Mouse (Mus musculus) c-Kit-positive CD71-positive TER-119-negative erythroid progenitor cells, embryonic 14.5 days (primary cell): ENCODE data around the gene BC107364.
"Not testable (repeated sequence)": the region's sequence is repeated elsewhere in the genome, so short reads cannot be mapped to it uniquely, and the experiment has no call there.

ENCODE experiments used
- DNase-seq: peaks from one replicate; pipeline ENCODE4 v3.0.0-alpha.2; 2013; ENCODE audit warnings: low read depth

Gene BC107364

DNA sequence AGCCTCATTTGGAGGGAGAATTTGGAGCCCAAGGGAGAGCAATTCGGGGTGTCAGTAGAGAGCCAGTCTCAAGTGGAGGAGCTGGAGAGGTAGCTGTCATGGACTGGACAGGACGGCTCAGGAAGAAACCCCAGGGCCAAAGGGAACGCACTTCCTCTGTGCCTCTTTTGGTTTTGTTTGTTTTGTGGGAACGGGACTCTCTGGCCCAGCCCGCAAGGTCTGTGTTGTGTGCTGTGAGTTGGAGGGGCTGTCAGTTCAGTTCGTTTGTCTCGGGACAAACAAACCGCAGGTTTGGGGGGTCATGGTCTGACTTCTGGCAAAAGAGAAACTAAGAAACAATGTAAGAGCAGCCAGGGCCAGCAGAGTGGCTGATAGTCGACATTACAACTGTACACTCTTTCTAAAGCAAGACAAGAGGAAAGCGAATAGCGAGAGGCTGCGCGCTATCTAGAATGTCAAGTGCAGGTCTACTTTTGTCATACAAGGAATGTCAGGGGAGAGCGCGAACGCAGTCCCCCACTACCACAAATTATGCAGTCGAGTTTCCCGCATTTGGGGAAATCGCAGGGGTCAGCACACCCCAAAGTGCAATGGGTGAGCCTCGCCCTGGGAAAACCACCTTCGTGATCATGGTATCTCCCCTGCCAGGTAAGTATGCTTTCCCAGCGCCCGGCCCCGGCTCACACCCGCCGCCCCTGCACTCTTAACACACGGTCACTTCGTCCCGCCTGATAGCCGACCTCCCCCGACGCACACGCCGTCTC lies 34.1 kb upstream of the BC107364 start:
- not testable (repeated sequence) for DNase-seq

DNA sequence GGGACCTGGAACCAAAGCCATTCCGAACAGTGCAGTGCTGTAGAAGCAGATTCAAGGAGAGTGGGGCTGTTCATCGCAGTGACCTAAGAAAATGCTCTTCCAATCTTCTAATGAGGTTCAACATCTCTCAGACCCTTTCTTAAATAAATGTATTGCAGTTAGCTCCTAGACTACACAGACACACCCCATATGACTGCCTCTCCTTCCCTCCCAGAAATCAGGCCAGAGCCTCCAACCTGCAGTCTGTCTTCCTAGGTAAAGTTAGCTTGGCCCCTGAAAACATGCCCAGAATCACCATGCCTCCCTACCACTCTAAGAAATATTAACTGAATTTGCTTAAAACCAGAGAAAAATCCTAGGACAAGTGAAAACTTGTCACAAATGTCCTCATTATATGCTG lies 33.3 kb upstream of the BC107364 start:
- no peak for DNase-seq

DNA sequence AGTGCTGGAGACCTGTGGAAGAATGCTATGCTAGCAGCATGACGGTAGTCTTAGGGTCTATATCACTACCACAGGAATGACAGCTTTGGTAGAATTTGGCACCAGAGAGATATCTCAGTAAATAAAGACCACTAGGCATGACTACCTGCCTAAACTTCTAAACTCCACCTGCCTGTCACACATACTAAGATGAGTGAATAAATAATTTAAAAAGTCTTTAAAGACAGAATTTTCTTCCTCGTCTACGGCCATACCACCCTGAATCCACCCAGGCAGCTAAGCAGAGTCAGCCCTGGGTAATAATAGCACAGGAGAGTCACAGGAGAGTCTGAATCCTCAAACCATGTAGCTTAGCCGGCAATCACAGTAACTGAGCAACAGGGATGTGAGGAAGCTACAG lies 32.8 kb upstream of the BC107364 start:
- no peak for DNase-seq

DNA sequence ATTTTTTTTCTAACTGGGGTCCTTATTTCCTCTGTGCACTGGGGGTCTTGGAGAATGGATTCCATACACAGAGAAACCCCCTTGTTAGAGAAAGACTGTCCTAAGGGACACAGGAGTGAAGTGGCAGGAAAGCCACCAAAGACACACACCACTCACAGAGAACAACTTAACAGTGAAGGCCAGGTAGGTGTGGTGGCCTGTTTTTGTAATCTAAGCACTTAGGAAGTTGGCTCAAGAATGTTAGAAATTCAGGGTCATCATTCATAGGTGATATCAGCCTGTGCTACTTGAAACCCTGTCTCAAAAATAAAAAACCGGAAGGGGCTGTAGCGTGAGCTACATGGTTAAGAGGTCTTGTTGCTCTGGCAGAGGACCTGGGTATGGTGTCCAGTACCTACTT lies 31.8 kb upstream of the BC107364 start:
- DNase-seq = no peak

DNA sequence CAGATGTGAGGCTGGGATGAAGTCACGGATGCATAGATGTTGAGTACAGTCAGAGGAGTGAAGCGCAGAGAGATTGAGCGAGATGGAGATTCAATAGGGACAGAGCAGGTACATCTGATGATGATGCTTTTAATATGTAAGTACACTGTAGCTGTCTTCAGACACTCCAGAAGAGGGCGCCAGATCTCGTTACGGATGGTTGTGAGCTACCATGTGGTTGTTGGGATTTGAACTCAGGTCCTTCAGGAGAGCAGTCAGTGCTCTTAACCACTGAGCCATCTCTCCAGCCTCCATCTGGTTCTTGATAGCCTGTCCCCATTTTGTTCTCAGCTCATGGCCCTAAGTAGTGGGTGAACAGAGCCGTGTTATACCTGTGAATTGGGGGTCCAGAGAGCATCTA lies 30.9 kb upstream of the BC107364 start:
- not testable (repeated sequence) for DNase-seq

DNA sequence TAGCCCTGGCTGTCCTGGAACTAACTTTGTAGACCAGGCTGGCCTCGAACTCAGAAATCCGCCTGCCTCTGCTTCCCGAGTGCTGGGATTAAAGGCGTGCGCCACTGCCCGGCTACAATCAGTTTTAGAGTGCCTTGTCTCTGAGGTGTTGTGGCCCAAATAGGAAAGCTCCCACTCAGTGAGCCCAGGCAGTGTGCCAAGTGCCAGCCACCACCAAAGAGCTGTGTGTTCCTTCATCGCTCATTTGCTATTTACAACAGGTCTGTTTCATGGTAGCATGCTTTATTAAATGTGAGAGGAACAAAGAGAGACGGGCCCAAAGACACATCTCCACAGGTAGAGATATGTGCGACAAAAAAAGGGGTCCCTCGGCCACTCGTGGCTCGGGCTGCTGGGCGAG lies 30.3 kb upstream of the BC107364 start:
- DNase-seq = no peak

DNA sequence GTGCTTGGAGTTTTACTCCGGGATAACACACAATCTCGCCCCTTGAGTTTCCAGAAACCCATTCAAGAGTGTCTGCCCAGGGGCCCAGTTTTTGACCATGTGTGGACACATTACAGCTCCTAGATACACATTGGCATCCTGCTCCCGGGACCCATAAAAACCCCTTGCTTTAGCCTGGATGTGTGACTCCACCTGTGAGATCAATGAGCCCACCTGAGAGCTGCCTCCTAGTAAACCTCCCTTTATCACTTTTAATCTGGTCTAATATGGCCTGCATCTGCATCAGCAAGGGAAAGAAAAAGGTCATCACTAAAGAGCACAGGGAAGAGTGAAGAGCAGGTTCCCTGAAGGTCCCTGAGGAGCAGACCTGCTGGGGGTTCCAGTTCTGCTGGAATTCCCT lies 29.8 kb upstream of the BC107364 start:
- no peak for DNase-seq

DNA sequence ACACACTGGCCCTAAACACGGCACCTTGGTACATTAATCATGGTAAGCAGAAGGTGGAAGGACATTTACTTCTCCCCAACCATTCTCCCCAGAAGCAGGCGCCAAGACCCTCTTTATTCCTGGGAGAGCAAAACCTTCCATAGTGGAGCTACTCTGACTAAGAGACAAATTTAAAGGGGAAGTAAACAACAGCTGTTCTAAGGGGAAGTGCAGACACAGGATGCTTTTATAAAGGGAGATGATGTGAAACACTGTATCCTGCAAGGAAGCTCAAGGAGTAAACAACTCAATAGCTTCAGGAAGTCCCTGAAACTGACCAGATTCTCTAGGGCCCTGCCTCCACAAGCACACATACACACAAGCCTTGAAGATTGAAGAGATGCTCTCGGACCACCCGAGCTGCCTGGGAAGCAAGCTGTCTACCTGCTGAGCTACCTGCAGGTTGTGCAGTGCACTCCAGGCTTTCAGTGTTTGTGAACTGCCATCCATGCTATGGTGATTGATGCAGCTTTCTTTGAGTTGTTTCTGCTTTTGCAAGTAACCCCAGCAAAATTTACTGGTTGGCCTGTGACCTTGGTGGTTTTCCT lies 28.7 kb upstream of the BC107364 start:
- no peak for DNase-seq

DNA sequence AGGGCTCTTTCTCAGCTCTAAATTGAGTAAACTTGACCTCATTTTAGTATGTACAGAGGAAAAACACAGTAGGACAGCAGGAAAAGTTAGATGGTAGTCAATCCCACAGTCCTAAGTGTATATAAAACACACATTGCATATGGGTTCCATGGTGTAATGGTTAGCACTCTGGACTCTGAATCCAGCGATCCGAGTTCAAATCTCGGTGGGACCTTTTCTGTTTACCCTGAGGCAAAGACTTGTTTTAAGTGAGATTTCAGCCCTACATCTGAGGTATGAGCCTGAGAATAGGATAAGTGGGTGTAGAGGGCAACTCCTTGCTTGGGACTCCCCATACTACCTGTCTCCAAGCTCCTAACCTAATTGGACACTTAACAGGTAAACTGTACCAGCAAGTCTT lies 27.1 kb upstream of the BC107364 start:
- no peak for DNase-seq

DNA sequence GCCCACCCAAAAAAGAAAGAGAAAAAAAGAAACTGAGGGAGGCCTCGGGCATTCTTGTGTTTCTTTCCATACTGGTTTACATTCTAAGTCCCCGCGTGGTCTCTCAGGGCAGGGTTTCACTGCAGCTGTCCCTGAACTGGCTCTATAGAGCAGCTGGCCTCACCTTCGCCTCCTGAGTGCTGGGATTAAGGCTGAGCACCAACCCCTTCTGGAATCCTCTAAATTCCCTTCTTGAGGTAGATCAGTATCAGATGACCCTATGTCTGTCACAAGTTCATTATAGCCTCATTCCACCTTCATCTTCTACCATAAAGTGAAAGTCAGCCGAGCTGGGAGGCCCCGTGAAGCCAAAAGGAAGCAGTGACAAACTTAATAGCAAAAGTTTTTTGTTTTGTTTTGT lies 25.5 kb upstream of the BC107364 start:
- no peak for DNase-seq

DNA sequence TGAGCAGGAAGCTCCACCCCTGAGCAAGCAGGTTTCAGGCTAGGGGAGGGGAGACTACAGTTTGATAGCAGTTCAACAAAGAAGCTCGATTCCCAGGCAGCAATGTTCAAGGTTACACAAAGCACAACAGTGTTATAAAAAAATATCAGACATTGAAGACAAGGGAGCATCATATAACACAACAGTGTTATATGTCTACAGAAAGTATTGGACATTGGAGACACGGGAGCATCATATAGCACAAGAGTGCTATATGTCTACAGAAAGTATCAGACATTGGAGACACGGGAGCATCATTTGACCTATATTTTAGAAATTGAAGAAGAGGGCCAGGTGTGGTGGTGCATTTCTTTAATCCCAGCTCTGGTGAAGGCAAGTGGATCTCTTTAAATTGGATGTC lies 25.0 kb upstream of the BC107364 start:
- no peak for DNase-seq

DNA sequence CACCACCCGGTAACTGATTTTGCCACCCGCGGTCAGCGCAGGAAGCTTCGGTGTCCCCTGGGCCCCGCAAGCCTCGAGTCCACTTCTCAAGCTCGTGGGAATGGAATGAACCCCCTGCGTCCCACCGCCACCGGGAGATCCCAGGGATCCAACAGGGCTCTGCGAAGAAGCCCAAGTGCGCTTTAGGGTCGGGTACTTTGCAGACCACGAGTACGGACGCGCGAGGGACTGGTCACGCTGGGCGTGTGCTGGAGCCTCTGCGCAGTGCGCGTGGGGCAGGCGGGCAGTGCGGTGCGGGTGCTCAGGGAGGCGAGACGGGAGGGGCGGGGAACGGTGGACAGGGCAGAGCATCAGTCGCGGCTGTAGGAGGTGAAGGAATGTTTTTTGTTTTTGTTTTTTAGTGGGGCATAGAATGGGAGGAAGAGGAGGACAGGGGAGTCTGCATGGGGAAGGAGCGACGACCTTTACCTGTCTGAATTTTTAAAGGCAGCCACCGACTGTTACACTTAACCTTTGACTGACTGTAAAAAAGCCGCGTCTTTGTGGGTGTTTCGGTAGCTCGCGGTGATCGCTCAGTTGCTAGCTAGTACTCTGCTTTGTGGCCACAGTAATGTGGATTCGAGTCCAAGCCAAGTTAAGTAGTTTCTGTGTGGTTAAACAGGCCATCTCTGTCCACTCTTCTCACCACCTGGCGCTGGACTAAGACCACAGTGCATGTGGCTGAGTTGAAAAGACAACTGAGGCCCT lies 23.0 kb upstream of the BC107364 start:
- DNase-seq = no peak

DNA sequence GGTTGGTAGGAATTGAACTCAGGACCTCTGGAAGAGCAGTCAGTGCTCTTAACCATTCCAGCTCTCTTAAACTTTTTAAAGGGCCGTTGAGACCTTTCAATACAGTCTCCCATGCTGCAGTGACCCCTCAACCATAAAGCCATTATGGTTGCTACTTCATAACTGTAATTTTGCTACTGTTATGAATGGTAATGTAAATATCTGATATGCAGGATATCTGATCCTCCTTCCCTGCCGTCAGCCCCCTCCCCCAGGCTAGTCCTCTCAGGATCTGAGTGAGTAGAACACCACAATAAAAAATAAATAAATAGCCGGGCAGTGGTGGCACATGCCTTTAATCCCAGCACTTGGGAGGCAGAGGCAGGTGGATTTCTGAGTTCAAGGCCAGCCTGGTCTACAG lies 21.4 kb upstream of the BC107364 start:
- DNase-seq = not testable (repeated sequence)

DNA sequence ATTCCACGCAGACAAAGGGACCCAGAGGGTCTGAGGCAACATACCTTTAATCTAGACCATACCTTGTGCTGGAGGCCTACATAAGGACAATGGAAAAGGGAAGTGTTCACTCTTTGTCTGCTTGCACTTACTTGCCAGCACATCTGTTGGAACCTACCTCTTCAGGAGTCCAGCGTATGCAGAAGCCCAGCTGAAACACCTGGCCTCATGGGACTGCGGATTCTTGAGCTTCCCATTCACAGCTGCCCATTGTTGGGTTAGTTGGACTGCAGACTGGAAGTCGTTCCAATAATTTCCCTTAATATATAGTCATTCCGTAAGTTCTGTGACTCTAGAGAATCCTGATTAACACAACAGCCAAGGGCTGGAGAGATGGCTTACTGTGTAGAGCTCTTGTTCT lies 20.0 kb upstream of the BC107364 start:
- no peak for DNase-seq

DNA sequence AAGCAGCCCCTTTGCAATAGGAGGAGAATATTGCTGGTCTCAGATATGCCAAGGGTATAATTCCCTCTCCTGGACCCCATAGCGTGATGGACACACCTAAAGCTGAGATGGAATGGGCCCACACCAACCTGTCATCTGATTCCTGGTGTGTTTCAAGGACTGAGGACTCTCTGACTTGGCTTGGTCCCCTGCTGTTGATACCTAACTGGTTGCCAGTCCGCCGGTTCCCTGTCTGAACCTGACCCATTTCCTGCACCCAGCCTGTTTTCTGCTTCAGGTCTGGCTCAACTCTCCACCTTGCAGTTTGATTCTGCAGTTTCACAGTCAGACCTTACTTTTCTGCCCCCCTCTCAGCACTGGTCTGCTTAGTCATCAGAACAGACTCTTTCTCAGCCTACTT lies 17.5 kb upstream of the BC107364 start:
- no peak for DNase-seq

DNA sequence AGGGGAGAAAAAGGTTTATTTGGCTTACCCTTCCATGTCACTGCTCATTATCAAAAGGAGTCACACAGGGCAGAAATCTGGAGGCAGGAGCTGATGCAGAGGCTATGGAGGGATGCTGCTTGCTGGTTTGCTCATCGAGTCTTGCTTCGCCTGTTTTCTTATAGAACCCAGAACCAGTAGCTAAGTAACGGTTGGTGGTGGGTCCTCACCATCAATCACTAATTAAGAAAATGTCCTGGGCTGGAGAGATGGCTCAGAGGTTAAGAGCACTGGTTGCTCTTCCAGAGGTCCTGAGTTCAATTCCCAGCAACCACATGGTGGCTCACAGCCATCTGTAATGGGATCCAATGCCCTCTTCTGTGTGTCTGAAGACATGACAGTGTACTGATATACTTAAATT lies 16.2 kb upstream of the BC107364 start:
- not testable (repeated sequence) for DNase-seq

DNA sequence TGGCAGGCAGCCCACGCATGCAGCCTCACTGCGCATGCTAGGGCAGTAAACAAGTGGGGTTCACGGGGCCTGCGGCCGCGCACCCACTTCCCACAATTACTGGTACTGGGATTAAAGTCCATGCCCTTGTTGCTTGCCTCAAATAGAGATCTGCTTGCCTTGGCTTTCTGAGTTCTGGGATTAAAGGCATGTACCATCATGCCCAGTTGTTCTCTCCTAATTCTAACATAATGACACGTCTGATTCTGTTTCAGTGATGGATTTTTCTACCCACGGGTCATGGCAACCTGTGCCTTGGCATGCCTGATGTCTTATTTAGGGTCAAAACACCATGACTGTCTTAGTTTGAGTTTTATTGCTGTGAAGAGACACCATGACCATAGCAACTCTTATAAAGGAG lies 15.5 kb upstream of the BC107364 start:
- no peak for DNase-seq

DNA sequence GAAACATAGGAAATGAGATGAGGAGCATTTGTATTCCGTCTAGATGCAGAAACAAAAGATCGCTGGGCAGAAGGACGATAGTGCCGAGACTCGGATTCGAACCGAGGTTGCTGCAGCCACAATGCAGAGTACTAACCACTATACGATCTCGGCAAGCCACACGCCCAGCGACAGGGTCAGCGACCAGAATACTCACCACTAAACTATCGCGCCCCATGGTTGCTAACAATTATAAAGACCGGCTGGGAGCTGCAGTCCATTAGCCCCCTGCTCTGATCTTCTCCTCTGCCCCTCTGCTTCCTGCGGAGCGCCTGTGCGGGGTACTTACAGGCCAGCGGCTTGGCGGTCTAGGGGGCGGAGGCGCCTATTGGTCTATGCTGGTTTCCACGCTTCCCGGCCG lies 11.8 kb upstream of the BC107364 start:
- DNase-seq = no peak

DNA sequence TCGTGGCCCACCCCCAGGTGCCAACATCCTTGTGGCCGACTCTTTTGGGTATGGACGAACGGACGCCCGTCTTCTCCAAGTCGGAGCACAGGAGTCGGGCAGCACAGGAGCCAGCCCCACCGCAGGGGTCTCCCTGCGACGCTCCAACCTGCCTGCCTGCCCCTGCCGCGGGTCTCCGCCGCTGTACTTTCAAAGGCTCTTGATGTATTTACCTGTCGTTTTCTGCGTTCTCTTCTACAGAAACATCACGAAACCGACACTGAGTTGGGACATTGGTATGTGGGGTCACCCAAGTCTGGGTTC lies 8.4 kb upstream of the BC107364 start:
- not testable (repeated sequence) for DNase-seq

DNA sequence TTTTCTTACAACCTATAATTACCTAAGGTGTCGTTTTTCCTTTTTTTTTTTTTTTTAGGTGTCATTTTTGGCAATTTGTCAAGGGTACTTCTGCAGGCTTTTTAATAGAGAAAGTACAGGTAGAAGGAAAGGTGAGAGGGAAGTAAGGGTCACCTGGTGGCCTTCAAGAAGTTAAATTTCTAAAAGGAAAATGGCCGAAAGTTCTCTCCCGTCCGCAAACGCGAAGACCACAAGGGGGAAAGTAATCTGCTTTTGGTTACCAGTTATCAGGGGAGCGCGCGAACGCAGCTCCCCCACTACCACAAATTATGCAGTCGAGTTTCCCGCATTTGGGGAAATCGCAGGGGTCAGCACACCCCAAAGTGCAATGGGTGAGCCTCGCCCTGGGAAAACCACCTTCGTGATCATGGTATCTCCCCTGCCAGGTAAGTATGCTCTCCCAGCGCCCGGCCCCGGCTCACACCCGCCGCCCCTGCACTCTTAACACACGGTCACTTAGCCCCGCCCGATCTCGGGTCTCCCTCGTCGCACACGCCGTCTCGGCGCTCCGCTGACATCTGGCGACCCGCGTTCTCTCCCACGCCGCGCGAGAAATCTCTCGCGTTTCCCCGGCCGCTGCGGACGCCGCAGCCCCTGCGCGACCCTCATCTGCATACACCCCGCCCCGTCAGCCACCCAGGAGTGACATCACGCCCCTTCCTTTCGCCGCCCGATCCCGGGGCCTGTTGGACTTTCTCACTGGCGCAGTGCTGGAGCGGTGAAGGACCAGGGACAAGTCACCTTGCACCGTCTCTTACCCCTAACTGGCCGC lies 7.9 kb upstream of the BC107364 start:
- DNase-seq = not testable (repeated sequence)

DNA sequence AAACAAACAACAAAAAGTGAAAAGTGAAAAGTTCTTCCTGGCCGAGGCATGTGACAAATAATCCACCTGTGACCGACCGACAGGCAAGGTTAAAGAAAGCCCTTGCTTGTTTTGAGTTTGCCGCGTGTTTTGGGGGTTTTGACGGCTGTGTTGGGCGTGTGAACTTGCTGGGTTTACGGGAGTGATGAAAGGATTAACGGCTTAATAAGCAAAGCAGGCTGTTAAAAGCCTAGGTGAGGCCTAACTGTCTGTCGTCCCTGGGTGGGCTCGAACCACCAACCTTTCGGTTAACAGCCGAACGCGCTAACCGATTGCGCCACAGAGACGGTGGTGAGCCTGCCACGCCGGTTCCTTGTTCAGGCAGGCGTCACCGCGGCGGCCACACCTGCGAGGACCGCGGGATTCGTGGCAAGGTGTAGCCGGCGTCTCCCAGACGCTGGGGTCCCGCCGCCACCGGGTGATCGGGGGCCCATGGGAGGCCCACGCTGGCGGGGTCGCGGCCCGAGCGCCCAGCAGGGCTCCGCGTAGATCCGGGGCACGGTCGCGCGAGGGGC lies 6.9 kb upstream of the BC107364 start:
- not testable (repeated sequence) for DNase-seq

DNA sequence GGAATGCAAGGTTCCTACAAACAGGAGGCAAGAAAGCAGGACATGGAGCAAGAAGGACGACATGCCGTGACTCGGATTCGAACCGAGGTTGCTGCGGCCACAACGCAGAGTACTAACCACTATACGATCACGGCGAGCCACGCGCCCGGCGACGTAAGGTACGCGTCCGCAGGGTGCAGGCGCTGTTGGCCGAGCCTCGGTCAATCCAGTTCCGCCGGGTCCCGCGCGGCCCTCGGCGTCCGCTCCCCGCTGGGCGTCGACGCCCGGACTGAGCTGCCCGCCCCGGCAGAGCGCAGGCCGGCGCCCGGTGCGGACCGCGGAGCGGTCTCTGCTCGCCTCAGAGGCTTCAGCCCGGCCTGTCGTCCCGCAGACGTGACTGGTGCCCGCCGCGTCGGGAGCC lies 5.9 kb upstream of the BC107364 start:
- not testable (repeated sequence) for DNase-seq
